Mouse (Mus musculus) liver, embryonic 14.5 days (tissue): ENCODE data around the gene Stk33. TPM values are rescaled to one million over a fixed set of nuclear protein-coding genes. Genes with fewer than 3 reads are reported as not detected.

Source experiments
- ATAC-seq: fragments of 200-750 bp; cut with Nextera tagmentation; 2 replicates; pipeline ENCODE4 v1.8.0; 2017; ENCODE audit warnings: moderate number of reproducible peaks, mild to moderate bottlenecking, moderate library complexity; ENCODE audit not compliant: insufficient read depth
- DNase-seq, 3 experiments: peaks; one replicate each; pipeline ENCODE4 v3.0.0-alpha.2; 2012 to 2013; ENCODE audit warnings: low read depth in 3 of 3, low spot score in 3 of 3
- H3K27ac ChIP-seq: fragments of 300-500 bp; sonication (generic); 2 replicates; pipeline ENCODE4 v1.5.1; 2014; ENCODE audit warnings: moderate library complexity, mild to moderate bottlenecking, control low read depth, inconsistent platforms
- H3K27me3 ChIP-seq: fragments of 300-500 bp; sonication (generic); 2 replicates; pipeline ENCODE4 v1.6.1; 2014; ENCODE audit warnings: mild to moderate bottlenecking, low read length, moderate library complexity; ENCODE audit not compliant: control insufficient read depth, insufficient read depth
- H3K36me3 ChIP-seq: fragments of 300-500 bp; sonication (generic); replicated peaks from 2 replicates; pipeline ENCODE4 v1.6.1; 2014; ENCODE audit warnings: low read depth; ENCODE audit not compliant: control insufficient read depth, insufficient read depth
- H3K4me1 ChIP-seq, 2 experiments: fragments of 200-500 bp in 1 of 2; fragments of 300-500 bp in 1 of 2; sonication (generic) in 1 of 2; replicated peaks; 2 replicates each; pipeline ENCODE4 v1.6.1; 2012 to 2014; ENCODE audit warnings: antibody characterized with exemption in 1 of 2, inconsistent platforms in 1 of 2, low read length in 1 of 2; ENCODE audit not compliant: control insufficient read depth in 2 of 2, insufficient read depth in 2 of 2
- H3K4me2 ChIP-seq: fragments of 300-500 bp; sonication (generic); 2 replicates; pipeline ENCODE4 v1.6.1; 2014; ENCODE audit warnings: low read depth, mild to moderate bottlenecking, control low read depth, moderate library complexity
- H3K4me3 ChIP-seq, 2 experiments: fragments of 200-500 bp in 1 of 2; fragments of 300-500 bp in 1 of 2; sonication (generic) in 1 of 2; 2 replicates each; pipeline ENCODE4 v1.5.1; 2012 to 2014; ENCODE audit warnings: low read depth in 2 of 2, low read length in 2 of 2, mild to moderate bottlenecking in 2 of 2, control low read depth in 1 of 2, inconsistent platforms in 1 of 2, moderate library complexity in 1 of 2; ENCODE audit not compliant: insufficient read depth in 1 of 2
- H3K9ac ChIP-seq: fragments of 300-500 bp; sonication (generic); replicated peaks from 2 replicates; pipeline ENCODE4 v1.6.1; 2014; ENCODE audit warnings: mild to moderate bottlenecking, control low read depth, moderate library complexity
- H3K9me3 ChIP-seq: fragments of 300-500 bp; sonication (generic); 2 replicates; pipeline ENCODE4 v1.6.1; 2016; ENCODE audit warnings: low read length, mixed read lengths; ENCODE audit not compliant: control insufficient read depth
- CTCF ChIP-seq: IDR thresholded peaks from 2 replicates; pipeline ENCODE4 v1.5.1; 2016; ENCODE audit warnings: antibody characterized with exemption, low read depth, control low read depth
- EP300 ChIP-seq: IDR thresholded peaks from 2 replicates; pipeline ENCODE4 v1.6.1; 2016; ENCODE audit warnings: antibody characterized with exemption, low read depth
- WGBS: fragments of 180-500 bp; shearing (Covaris S2); extraction: QIAGEN DNeasy Blood & Tissue Kit; methylation state at CpG from one replicate; pipeline ENCODE4 v1.1.7; 2014; ENCODE audit not compliant: insufficient replicate concordance; 5-methylcytosine and 5-hydroxymethylcytosine counted together
- polyA plus RNA-seq, 2 experiments: library from polyadenylated mRNA; depleted of rRNA in 1 of 2; stranded (reverse) in 1 of 2; unstranded in 1 of 2; fragments of >200 nt; fragmentation: Nextera tagmentation in 1 of 2; extraction: Ambion mirVana in 1 of 2; gene quantifications; 2 replicates each; pipeline versions ENCODE4 v1.2.1 to v1.2.3; 2012 to 2014

The Stk33 gene
- polyA plus RNA-seq, 2 experiments = not detected

DNA sequence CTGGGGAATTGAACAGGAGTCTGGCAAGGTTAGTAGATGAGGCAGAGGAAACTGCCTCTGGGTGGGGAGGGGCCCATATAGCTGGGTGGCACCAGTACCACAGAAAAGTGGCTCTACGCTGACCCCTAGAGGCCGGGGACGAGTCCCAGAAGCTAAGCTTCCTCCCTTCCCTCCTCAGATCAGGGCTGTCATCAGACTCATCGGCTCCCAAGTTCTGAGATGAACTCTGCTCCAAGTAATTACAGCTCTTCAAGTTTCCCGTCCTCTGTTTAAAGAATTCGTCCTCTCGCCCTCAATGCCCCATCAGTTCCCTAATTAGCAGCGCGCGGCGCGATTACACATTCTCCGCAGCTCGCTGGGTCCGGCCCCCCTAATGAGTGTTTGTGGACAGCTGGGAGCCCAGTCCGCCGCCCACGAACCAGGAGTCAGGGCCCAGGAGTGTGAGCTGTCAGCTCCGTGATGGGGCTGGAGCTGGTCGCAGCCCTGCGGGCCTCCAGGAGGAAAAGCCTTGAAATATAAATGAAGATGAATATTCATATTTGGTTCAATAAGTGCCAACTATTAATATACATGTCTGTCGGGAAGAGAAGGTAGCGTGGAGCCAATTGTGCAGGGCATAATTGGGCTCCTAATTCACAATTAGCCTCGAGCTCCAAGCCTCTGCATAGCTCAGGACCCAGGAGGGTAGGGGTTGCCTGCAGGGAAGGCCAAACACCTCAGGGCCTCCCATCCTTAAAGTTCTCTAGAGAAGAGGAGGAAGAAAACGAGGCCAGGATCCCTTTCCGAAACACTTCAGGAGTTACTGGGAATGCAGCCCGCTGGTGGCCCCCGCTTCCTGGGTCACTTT is 183.2 kb downstream of the Stk33 start:
- no peak for ATAC-seq
- TF ChIP-seq EP300 (no peak), CTCF (peak; percentile 57)

DNA sequence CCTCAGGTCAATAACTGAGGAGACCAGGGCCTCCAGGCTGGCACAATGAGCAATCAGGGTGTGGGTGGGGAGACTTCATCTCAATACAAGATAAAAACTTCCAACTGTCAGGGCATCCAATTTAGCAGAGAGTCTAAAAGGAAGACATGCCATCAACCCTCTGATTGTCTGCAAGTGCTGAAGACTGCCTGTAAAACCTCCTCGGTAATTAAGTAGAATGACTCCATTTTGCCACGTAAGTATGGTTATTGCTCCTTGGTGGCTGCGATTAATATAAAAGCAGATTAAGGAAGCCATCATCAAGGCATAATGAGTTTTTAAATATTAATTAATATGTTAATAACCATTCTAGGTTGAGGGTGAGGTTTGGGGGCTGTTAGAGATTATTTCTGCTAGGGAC is 187.5 kb downstream of the Stk33 start:
- WGBS = 74% methylated on average over 3 of the region's 3 CpGs
- Histone ChIP-seq H3K27ac (no peak overlapping the region), H3K4me1 (no peaks in the 10 kb centered on the region), H3K9me3 (no peaks in the 10 kb centered on the region), H3K4me3 (no peak overlapping the region), H3K4me2 (no peak overlapping the region), H3K36me3 (no peaks in the 10 kb centered on the region), H3K9ac (no peak overlapping the region), H3K27me3 (no peaks in the 10 kb centered on the region)
- DNase-seq (no peak), ATAC-seq (no peak)
- TF ChIP-seq EP300 (no peak), CTCF (no peak)

More for the DNA sequence above, 183.2 kb downstream of the Stk33 start:
- WGBS = 32% methylated on average over 28 of the region's 28 CpGs
- no peaks in the 10 kb centered on the region for H3K36me3 ChIP-seq
- no peak overlapping the region for H3K9ac ChIP-seq
- H3K4me2 ChIP-seq = no peak overlapping the region
- DNase-seq = peak in 1 of 3 experiments; percentile 2
- no peak overlapping the region for H3K4me3 ChIP-seq
- H3K27me3 ChIP-seq = no peaks in the 10 kb centered on the region
- no peaks in the 10 kb centered on the region for H3K9me3 ChIP-seq
- H3K4me1 ChIP-seq = no peaks in the 10 kb centered on the region
- H3K27ac ChIP-seq = no peak overlapping the region

DNA sequence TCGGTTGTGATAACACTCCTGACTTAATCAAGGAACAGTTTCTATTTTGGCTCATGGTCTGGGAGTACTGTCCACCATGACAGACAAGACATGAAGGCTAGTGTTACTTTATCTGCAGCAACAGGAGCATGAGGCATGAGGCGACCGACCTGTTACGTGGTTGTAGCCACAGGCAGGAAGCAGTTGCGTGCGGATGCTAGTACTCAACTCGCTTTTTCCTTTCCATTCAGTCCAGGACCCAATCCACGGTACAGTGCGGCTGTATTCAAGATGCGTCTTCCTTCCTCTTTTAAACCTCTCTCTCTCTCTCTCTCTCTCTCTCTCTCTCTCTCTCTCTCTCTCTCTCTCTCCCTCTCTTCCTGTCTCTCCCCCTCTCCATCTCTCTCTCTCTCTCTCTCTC is 194.1 kb downstream of the Stk33 start:
- DNase-seq = no peak

DNA sequence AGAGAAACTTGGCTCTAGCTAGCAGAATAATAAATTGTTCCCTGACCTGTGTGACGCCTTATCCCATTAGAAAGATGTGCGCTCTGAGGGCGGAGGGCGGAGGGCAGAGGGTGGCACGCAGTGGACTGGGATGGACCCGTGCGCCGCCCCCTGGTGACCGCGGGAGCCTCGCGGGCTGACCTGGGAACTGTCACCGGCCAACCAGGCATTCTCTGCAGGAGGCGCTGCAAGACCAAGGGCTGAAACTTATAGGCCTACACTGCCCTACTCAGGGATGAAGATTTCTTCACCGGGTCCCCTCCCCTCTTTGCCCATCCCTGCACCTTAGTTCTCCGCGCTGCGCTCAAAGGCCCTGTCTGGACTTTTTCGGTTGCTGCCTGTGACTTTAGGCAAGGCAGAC is 197.6 kb downstream of the Stk33 start:
- H3K36me3 ChIP-seq = no peaks in the 10 kb centered on the region
- no peak overlapping the region for H3K27ac ChIP-seq
- H3K27me3 ChIP-seq = no peaks in the 10 kb centered on the region
- ATAC-seq (no peak), DNase-seq (no peak)
- no peak overlapping the region for H3K4me3 ChIP-seq
- 23% methylated on average over 19 of the region's 19 CpGs for WGBS
- no peaks in the 10 kb centered on the region for H3K4me1 ChIP-seq
- H3K9me3 ChIP-seq = no peaks in the 10 kb centered on the region
- no peak for TF ChIP-seq EP300
- TF ChIP-seq CTCF = peak; percentile 34
- no peak overlapping the region for H3K9ac ChIP-seq
- no peak overlapping the region for H3K4me2 ChIP-seq

More for the DNA sequence above, 194.1 kb downstream of the Stk33 start:
- 27% methylated on average over 10 of the region's 10 CpGs for WGBS
- Histone ChIP-seq H3K36me3 (no peaks in the 10 kb centered on the region), H3K27ac (no peak overlapping the region), H3K4me2 (no peak overlapping the region), H3K9me3 (no peaks in the 10 kb centered on the region), H3K4me3 (no peak overlapping the region), H3K9ac (no peak overlapping the region), H3K27me3 (no peaks in the 10 kb centered on the region), H3K4me1 (no peaks in the 10 kb centered on the region)
- no peak for ATAC-seq
- TF ChIP-seq CTCF (no peak), EP300 (no peak)

DNA sequence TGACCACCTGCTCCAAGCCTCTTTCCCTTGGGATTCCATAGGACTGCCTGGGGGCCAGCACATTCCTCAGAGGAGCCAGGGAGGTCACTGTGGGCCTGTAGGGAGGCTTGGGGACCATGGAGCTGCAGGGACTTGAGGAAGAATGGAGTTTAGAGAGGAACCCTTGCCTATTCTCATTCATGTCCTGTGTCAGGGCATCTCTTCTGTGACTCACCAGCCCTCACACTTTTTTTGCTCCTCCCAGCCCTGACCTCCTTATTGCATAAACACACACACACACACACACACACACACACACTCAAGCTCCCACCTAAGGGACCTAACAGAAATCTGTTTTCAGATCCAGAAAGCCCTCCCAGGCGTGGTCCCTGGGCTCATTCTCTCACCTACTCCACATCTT is 199.5 kb downstream of the Stk33 start:
- no peak overlapping the region for H3K4me2 ChIP-seq

More for the DNA sequence above, 199.5 kb downstream of the Stk33 start:
- ATAC-seq (no peak), DNase-seq (no peak)
- H3K36me3 ChIP-seq = no peaks in the 10 kb centered on the region
- no peak overlapping the region for H3K27ac ChIP-seq
- no peaks in the 10 kb centered on the region for H3K27me3 ChIP-seq
- WGBS = 30% methylated on average over 1 of the region's 1 CpGs
- no peak overlapping the region for H3K9ac ChIP-seq
- no peaks in the 10 kb centered on the region for H3K9me3 ChIP-seq
- H3K4me1 ChIP-seq = no peaks in the 10 kb centered on the region
- H3K4me3 ChIP-seq = no peak overlapping the region
- no peak for TF ChIP-seq CTCF
- TF ChIP-seq EP300 = no peak
